23 mouse cellular contexts compared by ENCODE assay signal in the genomic region with DNA sequence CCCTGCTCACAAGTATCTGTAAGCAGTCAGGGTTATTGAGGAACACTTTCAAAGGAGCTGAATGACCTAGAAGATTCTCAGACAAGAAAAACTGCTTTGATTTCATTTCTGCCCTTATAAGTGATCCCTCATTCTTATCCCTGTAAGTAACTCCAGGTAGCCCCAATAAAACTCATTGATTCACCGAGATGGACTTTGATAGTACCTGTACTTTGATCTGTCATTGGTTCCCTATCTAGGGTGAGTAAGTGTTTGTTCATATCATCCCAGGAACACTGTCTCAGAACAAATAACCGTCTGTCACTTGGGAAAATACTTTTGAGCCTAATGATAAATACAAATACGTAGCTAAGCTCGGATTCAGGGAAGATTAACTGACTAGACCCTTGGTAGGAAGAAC.
DNase-seq lines count a peak whose midpoint lies in the region; ATAC-seq and TF ChIP-seq lines count a peak whose summit lies in the region.
"Had no signal": no experiment of that assay in that cellular context is flagged by ENCODE, and none has a peak within 500 bp of the region (broad histone marks: within the 10 kb centered on the region; RNA-seq: fewer than 3 reads in every experiment).

No protein-coding gene starts in this region.

- H3K4me3 ChIP-seq in liver, adult 2 months (ENCODE audit: insufficient read depth, low read depth, low read length): no peak overlapping the region
- H3K4me3 ChIP-seq in liver, embryonic 12.5 days: no peak overlapping the region
- no peak overlapping the region for H3K4me3 ChIP-seq in intestine, postnatal 0 days (ENCODE audit: low read depth, low read length)
- H3K4me3 ChIP-seq in kidney, embryonic 15.5 days (replicated peaks): no peak overlapping the region
- H3K4me3 ChIP-seq: embryonic facial prominence, embryonic 10.5 days; embryonic facial prominence, embryonic 12.5 days; forebrain, embryonic 13.5 days; forebrain, embryonic 15.5 days had no signal

- no peak for TF ChIP-seq POLR2A in liver, adult 2 months (IDR thresholded peaks at IDR 0.05; ENCODE audit: extremely low read depth, insufficient read depth, low read length)

- no peaks in the 10 kb centered on the region for H3K79me2 ChIP-seq in liver, adult 2 months (ENCODE audit: control insufficient read depth, insufficient read depth, low read length)

- ATAC-seq in liver, embryonic 12.5 days: no peak
- ATAC-seq in intestine, postnatal 0 days: peak; percentile 87
- no peak for ATAC-seq in kidney, embryonic 15.5 days (replicated peaks; ENCODE audit: low FRiP score)
- ATAC-seq: activated CD4-positive, CD25-positive, alpha-beta regulatory T cell, adult 4 months; CD4-positive, CD25-positive, alpha-beta regulatory T cell, adult 4 months; forebrain, embryonic 13.5 days; forebrain, embryonic 15.5 days; Patski had no signal

- no peak overlapping the region for H3K4me2 ChIP-seq in liver, embryonic 12.5 days
- no peak overlapping the region for H3K4me2 ChIP-seq in intestine, postnatal 0 days (replicated peaks; ENCODE audit: low read depth)
- no peak overlapping the region for H3K4me2 ChIP-seq in kidney, embryonic 15.5 days
- H3K4me2 ChIP-seq: embryonic facial prominence, embryonic 12.5 days; forebrain, embryonic 13.5 days; forebrain, embryonic 15.5 days had no signal

- H3K9ac ChIP-seq in liver, adult 2 months (ENCODE audit: low read depth, low read length): no peak overlapping the region
- H3K9ac ChIP-seq in liver, embryonic 12.5 days: no peak overlapping the region
- H3K9ac ChIP-seq in intestine, postnatal 0 days (ENCODE audit: low read depth, low read length): no peak overlapping the region
- no peak overlapping the region for H3K9ac ChIP-seq in kidney, embryonic 15.5 days
- H3K9ac ChIP-seq: embryonic facial prominence, embryonic 12.5 days; forebrain, embryonic 13.5 days; forebrain, embryonic 15.5 days had no signal

- H3K36me3 ChIP-seq in liver, adult 2 months (ENCODE audit: control insufficient read depth, insufficient read depth, low read length): no peaks in the 10 kb centered on the region
- H3K36me3 ChIP-seq in liver, embryonic 12.5 days: no peaks in the 10 kb centered on the region
- H3K36me3 ChIP-seq in intestine, postnatal 0 days (ENCODE audit: control insufficient read depth, insufficient read depth): no peaks in the 10 kb centered on the region
- no peaks in the 10 kb centered on the region for H3K36me3 ChIP-seq in kidney, embryonic 15.5 days
- H3K36me3 ChIP-seq: embryonic facial prominence, embryonic 10.5 days; embryonic facial prominence, embryonic 12.5 days; forebrain, embryonic 15.5 days; G1E had no signal

- H3K27ac ChIP-seq in liver, adult 2 months (replicated peaks; ENCODE audit: insufficient read depth, low read depth, low read length): 0 out of 2 replicates have a peak overlapping the region, but pooled peaks have one; percentile 17
- H3K27ac ChIP-seq in liver, embryonic 12.5 days: no peak overlapping the region
- H3K27ac ChIP-seq in intestine, postnatal 0 days (ENCODE audit: low read depth, low read length): no peak overlapping the region
- no peak overlapping the region for H3K27ac ChIP-seq in kidney, embryonic 15.5 days
- H3K27ac ChIP-seq: embryonic facial prominence, embryonic 10.5 days; embryonic facial prominence, embryonic 12.5 days; forebrain, embryonic 13.5 days; forebrain, embryonic 15.5 days had no signal

- DNase-seq in liver, adult 2 months (ENCODE audit: extremely low read depth, low read depth, low spot score): peak; percentile 91
- DNase-seq in heart, adult 8-10 months (ENCODE audit: low spot score): no peak
- DNase-seq: adrenal gland, adult 8-10 months; adrenal gland, postnatal 14 days; adrenal gland, postnatal 36 days; B cell, adult 2 months; cerebellum, adult 11-12 months; cerebellum, adult 2 months; cerebellum, adult 9-10 months; cerebellum, postnatal 10 days; cerebellum, postnatal 25 days had no signal

- H3K9me3 ChIP-seq in liver, embryonic 12.5 days (replicated peaks): no peaks in the 10 kb centered on the region
- H3K9me3 ChIP-seq in intestine, postnatal 0 days (ENCODE audit: control insufficient read depth): no peaks in the 10 kb centered on the region
- no peaks in the 10 kb centered on the region for H3K9me3 ChIP-seq in kidney, embryonic 15.5 days (replicated peaks)
- H3K9me3 ChIP-seq: embryonic facial prominence, embryonic 10.5 days; embryonic facial prominence, embryonic 12.5 days; forebrain, embryonic 13.5 days; forebrain, embryonic 15.5 days; G1E had no signal

- peaks cover 3% of the 10 kb centered on the region; the same call in 1 of the 2 replicates for H3K4me1 ChIP-seq in liver, adult 2 months (ENCODE audit: control insufficient read depth, insufficient read depth, low read length)
- no peaks in the 10 kb centered on the region for H3K4me1 ChIP-seq in liver, embryonic 12.5 days
- H3K4me1 ChIP-seq in intestine, postnatal 0 days (replicated peaks; ENCODE audit: control insufficient read depth, insufficient read depth, low read length): no peaks in the 10 kb centered on the region
- no peaks in the 10 kb centered on the region for H3K4me1 ChIP-seq in kidney, embryonic 15.5 days
- H3K4me1 ChIP-seq: embryonic facial prominence, embryonic 10.5 days; embryonic facial prominence, embryonic 12.5 days; forebrain, embryonic 13.5 days; forebrain, embryonic 15.5 days had no signal

- 24% methylated on average over 4 of the region's 4 CpGs for WGBS in liver, adult 2 months
- 59% methylated on average over 4 of the region's 4 CpGs for WGBS in liver, embryonic 12.5 days (ENCODE audit: insufficient replicate concordance)
- WGBS in intestine, postnatal 0 days: 45% methylated on average over 4 of the region's 4 CpGs
- WGBS in kidney, embryonic 15.5 days: 89% methylated on average over 4 of the region's 4 CpGs

- H3K27me3 ChIP-seq in liver, adult 2 months (ENCODE audit: control insufficient read depth, insufficient read depth, low read length): no peaks in the 10 kb centered on the region
- H3K27me3 ChIP-seq in liver, embryonic 12.5 days (replicated peaks): no peaks in the 10 kb centered on the region
- no peaks in the 10 kb centered on the region for H3K27me3 ChIP-seq in intestine, postnatal 0 days (replicated peaks; ENCODE audit: control insufficient read depth, insufficient read depth, low read length)
- no peaks in the 10 kb centered on the region for H3K27me3 ChIP-seq in kidney, embryonic 15.5 days
- H3K27me3 ChIP-seq: CH12.LX; embryonic facial prominence, embryonic 12.5 days; forebrain, embryonic 13.5 days; forebrain, embryonic 15.5 days had no signal

- no peak for TF ChIP-seq CTCF in liver, adult 2 months (IDR thresholded peaks at IDR 0.05; ENCODE audit: low read depth, low read length)
- TF ChIP-seq CTCF in intestine, postnatal 0 days (IDR thresholded peaks at IDR 0.05; ENCODE audit: low read depth): no peak
